Mouse (Mus musculus): ENCODE data around the gene Ykt6. TPM values are rescaled to one million over a fixed set of nuclear protein-coding genes. Genes with fewer than 3 reads are reported as not detected.

The Ykt6 gene
- total and polyA plus RNA-seq, 3 experiments, result 76.5 to 98.1 (median 89.5) TPM

DNA sequence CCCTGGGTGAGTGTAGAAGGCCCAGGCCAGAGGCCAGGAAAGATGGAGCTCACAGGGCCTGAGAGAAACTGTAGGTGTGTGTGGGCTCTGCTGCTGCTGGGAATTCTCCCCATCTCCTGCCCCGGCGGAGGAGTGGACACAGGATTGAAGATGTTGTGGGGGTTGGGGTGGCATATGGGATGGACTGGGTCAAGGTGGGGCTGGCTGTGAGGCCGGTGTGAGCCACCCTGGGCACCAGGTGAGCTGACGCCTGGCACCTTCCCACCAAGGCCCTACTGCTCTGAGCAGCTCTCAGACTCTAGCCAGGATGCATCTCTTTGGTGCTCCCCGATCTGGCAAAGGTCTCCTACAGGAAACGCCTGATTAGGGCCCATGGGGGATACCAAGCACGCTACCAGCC, 25.8 kb downstream of the Ykt6 start:
- H3K79me2 ChIP-seq (ENCODE audit: control insufficient read depth, insufficient read depth, low read length, poor library complexity), result no peaks in the 10 kb centered on the region
- TF ChIP-seq CTCF (IDR thresholded peaks at IDR 0.05 in 2 of 3, conservative IDR thresholded peaks at IDR 0.05 in 1 of 3; ENCODE audit: control insufficient read depth in 1 of 3, insufficient read depth in 1 of 3, low read depth in 2 of 3, low read length in 3 of 3, poor library complexity in 1 of 3, severe bottlenecking in 1 of 3) (no peak), HCFC1 (IDR thresholded peaks at IDR 0.05; ENCODE audit: low read depth, low read length) (no peak), JUND (IDR thresholded peaks at IDR 0.05; ENCODE audit: low read depth, low read length) (no peak), GATA1 (IDR thresholded peaks at IDR 0.05; ENCODE audit: low read depth, low read length) (no peak), CHD1 (IDR thresholded peaks at IDR 0.05; ENCODE audit: low read depth, low read length) (no peak), POLR2AphosphoS5 (IDR thresholded peaks at IDR 0.05; ENCODE audit: borderline replicate concordance, low read depth, low read length) (no peak), NRF1 (IDR thresholded peaks at IDR 0.05; ENCODE audit: insufficient read depth, low read depth, low read length, poor library complexity, severe bottlenecking) (no peak), USF1 (IDR thresholded peaks at IDR 0.05; ENCODE audit: low read depth, low read length) (no peak), USF2 (IDR thresholded peaks at IDR 0.05; ENCODE audit: borderline replicate concordance in 1 of 2, insufficient read depth in 1 of 2, low read depth in 1 of 2, low read length in 2 of 2) (no peak)
- no peaks in the 10 kb centered on the region for H3K36me3 ChIP-seq (ENCODE audit: control insufficient read depth in 1 of 2, insufficient read depth in 2 of 2, low read length in 2 of 2)
- no peaks in the 10 kb centered on the region; a peak in 1 of 4 replicates for H3K27me3 ChIP-seq (ENCODE audit: control insufficient read depth in 1 of 2, insufficient read depth in 2 of 2, low read length in 2 of 2)
- H3K9ac ChIP-seq (ENCODE audit: control insufficient read depth, low read depth, low read length, poor library complexity, severe bottlenecking), result no peak overlapping the region
- no peak overlapping the region for H3K4me3 ChIP-seq (ENCODE audit: control insufficient read depth in 1 of 2, insufficient read depth in 1 of 2, low read depth in 2 of 2, low read length in 2 of 2)
- no peak for DNase-seq (ENCODE audit: low read depth, low spot score)
- H3K9me3 ChIP-seq (replicated peaks; ENCODE audit: insufficient read depth, low read length), result no peaks in the 10 kb centered on the region
- H3K27ac ChIP-seq (ENCODE audit: control insufficient read depth, low read depth, low read length), result no peak overlapping the region
- H3K4me1 ChIP-seq (ENCODE audit: control insufficient read depth in 1 of 2, insufficient read depth in 2 of 2, low read length in 2 of 2), result no peaks in the 10 kb centered on the region

- no peaks in the 10 kb centered on the region; a peak in 1 of 4 replicates for H3K27me3 ChIP-seq (ENCODE audit: control insufficient read depth in 1 of 2, insufficient read depth in 2 of 2, low read length in 2 of 2)
- no peaks in the 10 kb centered on the region for H3K79me2 ChIP-seq (ENCODE audit: control insufficient read depth, insufficient read depth, low read length, poor library complexity)
- no peaks in the 10 kb centered on the region for H3K4me1 ChIP-seq (ENCODE audit: control insufficient read depth in 1 of 2, insufficient read depth in 2 of 2, low read length in 2 of 2)
- no peak overlapping the region for H3K27ac ChIP-seq (ENCODE audit: control insufficient read depth, low read depth, low read length)
- no peak overlapping the region for H3K4me3 ChIP-seq (ENCODE audit: control insufficient read depth in 1 of 2, insufficient read depth in 1 of 2, low read depth in 2 of 2, low read length in 2 of 2)
- H3K36me3 ChIP-seq (ENCODE audit: control insufficient read depth in 1 of 2, insufficient read depth in 2 of 2, low read length in 2 of 2), result no peaks in the 10 kb centered on the region
- no peaks in the 10 kb centered on the region for H3K9me3 ChIP-seq (replicated peaks; ENCODE audit: insufficient read depth, low read length)
- TF ChIP-seq GABPA (IDR thresholded peaks at IDR 0.05; ENCODE audit: low read depth, low read length), result no peak
- DNase-seq (ENCODE audit: low read depth, low spot score), result no peak
- H3K9ac ChIP-seq (ENCODE audit: control insufficient read depth, low read depth, low read length, poor library complexity, severe bottlenecking), result no peak overlapping the region
Observed at GRCm38 (mm10) chr11:5983629-5984028, 28.1 kb downstream of the Ykt6 start.

GRCm38 (mm10) chr11:5988126-5988525, 32.6 kb downstream of the Ykt6 start:
- Histone ChIP-seq H3K36me3 (ENCODE audit: control insufficient read depth in 1 of 2, insufficient read depth in 2 of 2, low read length in 2 of 2) (no peaks in the 10 kb centered on the region), H3K4me3 (ENCODE audit: control insufficient read depth in 1 of 2, insufficient read depth in 1 of 2, low read depth in 2 of 2, low read length in 2 of 2) (no peak overlapping the region), H3K9me3 (replicated peaks; ENCODE audit: insufficient read depth, low read length) (no peaks in the 10 kb centered on the region), H3K79me2 (ENCODE audit: control insufficient read depth, insufficient read depth, low read length, poor library complexity) (no peaks in the 10 kb centered on the region), H3K27ac (ENCODE audit: control insufficient read depth, low read depth, low read length) (no peak overlapping the region), H3K4me1 (ENCODE audit: control insufficient read depth in 1 of 2, insufficient read depth in 2 of 2, low read length in 2 of 2) (no peaks in the 10 kb centered on the region), H3K27me3 (ENCODE audit: control insufficient read depth in 1 of 2, insufficient read depth in 2 of 2, low read length in 2 of 2) (no peaks in the 10 kb centered on the region; a peak in 1 of 4 replicates), H3K9ac (ENCODE audit: control insufficient read depth, low read depth, low read length, poor library complexity, severe bottlenecking) (no peak overlapping the region)
- no peak for DNase-seq (ENCODE audit: low read depth, low spot score)
- TF ChIP-seq EP300 (IDR thresholded peaks at IDR 0.05; ENCODE audit: low read depth in 1 of 2, low read length in 2 of 2) (no peak), CHD2 (IDR thresholded peaks at IDR 0.05; ENCODE audit: low read length) (no peak), MEF2A (IDR thresholded peaks at IDR 0.05; ENCODE audit: extremely low read depth, insufficient replicate concordance, low read depth, low read length, poor library complexity, severe bottlenecking) (no peak), MAFK (IDR thresholded peaks at IDR 0.05; ENCODE audit: borderline replicate concordance, low read depth, low read length) (no peak), GATA1 (IDR thresholded peaks at IDR 0.05; ENCODE audit: low read depth, low read length) (no peak), TBP (IDR thresholded peaks at IDR 0.05; ENCODE audit: low read depth, low read length) (no peak), ETS1 (IDR thresholded peaks at IDR 0.05; ENCODE audit: low read depth, low read length) (no peak), SIN3A (IDR thresholded peaks at IDR 0.05; ENCODE audit: low read length) (no peak), ELF1 (IDR thresholded peaks at IDR 0.05; ENCODE audit: low read depth, low read length) (no peak), TCF12 (IDR thresholded peaks at IDR 0.05; ENCODE audit: low read depth, low read length) (no peak), CTCF (IDR thresholded peaks at IDR 0.05 in 2 of 3, conservative IDR thresholded peaks at IDR 0.05 in 1 of 3; ENCODE audit: control insufficient read depth in 1 of 3, insufficient read depth in 1 of 3, low read depth in 2 of 3, low read length in 3 of 3, poor library complexity in 1 of 3, severe bottlenecking in 1 of 3) (no peak), MYC (IDR thresholded peaks at IDR 0.05; ENCODE audit: low read depth, low read length) (no peak), POLR2AphosphoS5 (IDR thresholded peaks at IDR 0.05; ENCODE audit: borderline replicate concordance, low read depth, low read length) (no peak), ZNF384 (IDR thresholded peaks at IDR 0.05; ENCODE audit: low read depth, low read length) (no peak), ZMIZ1 (IDR thresholded peaks at IDR 0.05; ENCODE audit: low read depth, low read length) (no peak), NELFE (IDR thresholded peaks at IDR 0.05; ENCODE audit: low read depth, low read length) (no peak), UBTF (IDR thresholded peaks at IDR 0.05; ENCODE audit: borderline replicate concordance, insufficient read depth, low read depth, low read length) (no peak), RAD21 (IDR thresholded peaks at IDR 0.05; ENCODE audit: low read depth, low read length) (no peak)

Measured in MEL (cell line).